Mouse (Mus musculus) gastrocnemius, adult 18-20 months (tissue): ENCODE data around the gene Copz2. TPM values are rescaled to one million over a fixed set of nuclear protein-coding genes. Genes with fewer than 3 reads are reported as not detected.

ENCODE experiments used
- DNase-seq: peaks from one replicate; pipeline ENCODE4 v3.0.0; 2021; ENCODE audit warnings: low spot score
- total RNA-seq, 2 experiments: library from RNA; stranded (reverse); gene quantifications; 2 replicates each; pipeline ENCODE4 v1.2.3; 2021

Copz2 gene
- total RNA-seq, 2 experiments from 2014 or later: 26.7 to 27.7 TPM

- no peak for DNase-seq
These were observed 12.9 kb downstream of the Copz2 start for GRCm38 (mm10) chr11:96862534-96862933.

GRCm38 (mm10) chr11:96863206-96863995 is 13.7 kb downstream of the Copz2 start:
- DNase-seq: peak; percentile 47

GRCm38 (mm10) chr11:96867149-96867548 is 17.5 kb downstream of the Copz2 start:
- DNase-seq: peak; percentile 71

GRCm38 (mm10) chr11:96872441-96873379 is 23.0 kb downstream of the Copz2 start:
- no peak for DNase-seq

- peak; percentile 51 for DNase-seq
These were observed 24.0 kb downstream of the Copz2 start for GRCm38 (mm10) chr11:96873601-96874140.

- DNase-seq: no peak
These were observed 25.6 kb downstream of the Copz2 start for GRCm38 (mm10) chr11:96875270-96875669.

GRCm38 (mm10) chr11:96875745-96876144 is 26.1 kb downstream of the Copz2 start:
- DNase-seq: peak; percentile 38

GRCm38 (mm10) chr11:96876300-96877040 is 26.8 kb downstream of the Copz2 start:
- no peak for DNase-seq

GRCm38 (mm10) chr11:96877071-96877470 is 27.4 kb downstream of the Copz2 start:
- no peak for DNase-seq

GRCm38 (mm10) chr11:96878715-96879114 is 29.0 kb downstream of the Copz2 start:
- DNase-seq: no peak

- DNase-seq: no peak
These were observed 29.7 kb downstream of the Copz2 start for GRCm38 (mm10) chr11:96879359-96879758.

GRCm38 (mm10) chr11:96880296-96880695 is 30.6 kb downstream of the Copz2 start:
- no peak for DNase-seq

GRCm38 (mm10) chr11:96885901-96886340 is 36.3 kb downstream of the Copz2 start:
- no peak for DNase-seq

- no peak for DNase-seq
These were observed 37.4 kb downstream of the Copz2 start for GRCm38 (mm10) chr11:96886942-96887546.

- no peak for DNase-seq
These were observed 42.3 kb downstream of the Copz2 start for GRCm38 (mm10) chr11:96891784-96892527.

GRCm38 (mm10) chr11:96893203-96893842 is 43.7 kb downstream of the Copz2 start:
- DNase-seq: no peak

GRCm38 (mm10) chr11:96895886-96896285 is 46.2 kb downstream of the Copz2 start:
- DNase-seq: no peak

GRCm38 (mm10) chr11:96899449-96900306 is 50.0 kb downstream of the Copz2 start:
- no peak for DNase-seq

GRCm38 (mm10) chr11:96901332-96901731 is 51.7 kb downstream of the Copz2 start:
- no peak for DNase-seq
